Mouse (Mus musculus) adrenal gland, postnatal 14 days (tissue): Measurements from ENCODE around the gene Sh2d4b. TPM values are rescaled to one million over a fixed set of nuclear protein-coding genes. Genes with fewer than 3 reads are reported as not detected.

ENCODE experiments used
- DNase-seq: peaks from one replicate; pipeline ENCODE4 v3.0.0; 2021; ENCODE audit warnings: mixed read lengths
- total RNA-seq: library from RNA; stranded (reverse); gene quantifications from 2 replicates; pipeline ENCODE4 v1.2.3, GENCODE M21; 2021

Gene Sh2d4b
- total RNA-seq, 1 experiment from 2014 or later: 1.4 TPM

- DNase-seq: no peak
These were observed 63.0 kb downstream of the Sh2d4b start for GRCm38 (mm10) chr14:40830094-40830493.

DNA sequence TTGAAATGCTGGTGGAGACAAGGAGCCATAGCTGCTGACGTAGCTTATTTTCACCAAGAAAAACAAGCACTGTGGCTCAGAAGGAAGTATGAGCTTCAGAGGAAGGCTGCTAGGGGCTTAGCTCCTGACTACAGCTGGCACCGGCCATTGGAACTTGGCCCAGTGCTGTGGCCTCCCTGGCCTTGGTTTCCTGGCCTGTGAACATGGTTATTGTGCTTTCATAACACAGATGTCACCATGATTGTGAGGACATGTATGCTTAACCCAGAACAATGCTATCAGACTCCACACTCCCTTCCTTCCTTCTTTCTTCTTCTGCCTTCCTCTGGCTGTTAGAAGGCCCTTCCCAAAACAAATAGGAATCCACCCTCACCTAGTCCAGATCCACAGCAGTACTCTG lies 75.0 kb downstream of the Sh2d4b start:
- peak; percentile 83 for DNase-seq

- no peak for DNase-seq
These were observed 76.4 kb downstream of the Sh2d4b start for GRCm38 (mm10) chr14:40816715-40817114.

GRCm38 (mm10) chr14:40791606-40792005 lies 101.5 kb downstream of the Sh2d4b start:
- DNase-seq: peak; percentile 52

GRCm38 (mm10) chr14:40789110-40789509 lies 104.0 kb downstream of the Sh2d4b start:
- DNase-seq: peak; percentile 58

DNA sequence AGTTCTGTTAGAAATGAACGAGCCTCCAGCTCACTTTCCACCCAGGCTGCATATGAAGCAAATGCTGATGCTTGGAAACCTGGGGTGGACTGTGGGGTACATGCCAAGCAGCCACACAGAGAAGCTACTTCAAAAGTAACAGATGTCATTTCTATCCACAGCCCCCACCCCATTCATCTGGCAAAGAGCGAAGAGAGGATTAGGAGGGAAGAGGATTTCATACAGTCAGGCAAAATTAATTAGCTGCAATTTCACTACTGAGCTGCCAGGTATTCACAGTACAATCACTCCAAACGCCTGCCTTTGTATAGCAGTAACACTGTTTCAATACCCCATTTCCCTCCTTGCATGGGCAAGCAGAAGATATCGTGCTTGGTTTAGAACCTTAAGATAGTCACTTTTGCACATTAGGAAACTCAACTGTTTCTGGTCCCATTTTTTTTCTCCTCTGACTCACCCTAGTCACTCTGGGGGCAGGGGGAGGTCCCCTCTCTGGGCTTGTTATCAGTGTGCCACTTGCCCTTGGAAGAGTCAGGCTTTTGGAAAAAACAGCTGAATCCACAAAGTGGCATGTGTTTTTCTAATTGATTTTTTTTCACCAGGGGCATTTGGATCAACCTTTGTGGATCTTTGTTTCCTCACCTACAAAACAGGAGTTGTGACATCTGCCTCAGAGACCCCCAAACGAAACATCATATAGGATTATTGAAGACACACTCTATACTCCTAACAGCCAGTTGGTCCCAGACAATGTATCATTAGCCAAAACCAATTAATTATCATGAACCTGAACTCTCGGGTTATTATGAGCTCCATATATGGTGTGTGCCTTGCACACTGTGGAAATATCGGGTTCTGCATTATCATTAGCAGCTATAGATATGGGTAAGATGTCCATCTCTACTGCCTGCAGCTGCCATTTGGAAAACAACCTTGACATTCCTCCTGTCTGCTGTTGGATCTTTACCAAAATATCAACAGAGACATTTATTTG lies 123.7 kb downstream of the Sh2d4b start:
- DNase-seq: peak; percentile 49

Other genes starting within 250 kb of the Sh2d4b start
- 43.8 and 47.6 TPM in 2 replicates for gene Tspan14, start 73.5 kb upstream of the Sh2d4b start, total RNA-seq
- 179 and 192 TPM in 2 replicates for gene Fam213a, start 120.5 kb upstream of the Sh2d4b start, total RNA-seq
- gene Dydc2, start 175.9 kb upstream of the Sh2d4b start, total RNA-seq: 0.59 and 0.64 TPM in 2 replicates
- gene Dydc1, start 179.6 kb upstream of the Sh2d4b start, total RNA-seq: not detected in 2 replicates
- 21.7 and 341 TPM in 2 replicates for gene Mat1a, start 211.8 kb upstream of the Sh2d4b start, total RNA-seq
- 0.11 and 1.8 TPM in 2 replicates for gene Sftpa1, start 238.5 kb upstream of the Sh2d4b start, total RNA-seq